Mouse (Mus musculus) bone marrow, adult 2 months (tissue): Measurements from ENCODE around the gene Sox8.

ENCODE experiments used
- CTCF ChIP-seq: fragments of 200-500 bp; IDR thresholded peaks from 2 replicates; pipeline ENCODE4 v1.5.1; 2011; ENCODE audit warnings: low read length, control low read depth; ENCODE audit not compliant: control insufficient read depth, insufficient read depth
- POLR2A ChIP-seq: fragments of 200-500 bp; IDR thresholded peaks from 2 replicates; pipeline ENCODE4 v1.6.1; 2011; ENCODE audit warnings: low read depth, mild to moderate bottlenecking, control low read depth, low read length, borderline replicate concordance; ENCODE audit not compliant: control insufficient read depth

DNA sequence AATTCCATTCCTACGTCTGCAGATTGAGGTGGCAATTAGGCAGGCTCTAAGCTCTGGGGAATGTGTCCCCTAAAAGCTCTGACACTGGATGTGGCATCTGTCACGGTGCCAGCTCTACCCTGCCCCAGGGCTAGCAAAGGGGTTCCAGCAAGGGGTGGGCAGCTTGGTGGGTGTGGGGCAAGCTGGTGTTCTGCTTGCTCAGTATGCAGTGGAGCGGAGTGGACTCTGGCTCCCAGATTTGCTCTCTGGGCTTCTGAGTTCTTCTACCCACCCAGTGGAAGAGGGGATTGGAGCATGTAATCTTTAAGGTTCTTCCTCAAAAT, 39.0 kb upstream of the Sox8 start:
- no peak for TF ChIP-seq POLR2A
- no peak for TF ChIP-seq CTCF
